Mouse (Mus musculus) MEL (cell line): ENCODE results near the gene Polr1e. TPM values are rescaled to one million over a fixed set of nuclear protein-coding genes. Genes with fewer than 3 reads are reported as not detected.

Experiments used
- DNase-seq: peaks from one replicate; pipeline ENCODE4 v3.0.0; 2011; ENCODE audit warnings: low read depth, low spot score
- H3K27ac ChIP-seq: 2 replicates; pipeline ENCODE4 v1.5.1; 2012; ENCODE audit warnings: low read depth, mild to moderate bottlenecking, control low read depth, low read length, moderate library complexity; ENCODE audit not compliant: control insufficient read depth
- H3K27me3 ChIP-seq, 2 experiments: fragments of 150-350 bp in 1 of 2; sonication (generic) in 1 of 2; 2 replicates each; pipeline ENCODE4 v1.6.1; 2012; ENCODE audit warnings: low read length in 2 of 2, mild to moderate bottlenecking in 2 of 2, improper control_type of control experiment in 1 of 2, moderate library complexity in 1 of 2; ENCODE audit not compliant: insufficient read depth in 2 of 2, control insufficient read depth in 1 of 2
- H3K36me3 ChIP-seq, 2 experiments: 2 replicates each; pipeline ENCODE4 v1.6.1; 2012 to 2014; ENCODE audit warnings: low read length in 2 of 2, improper control_type of control experiment in 1 of 2, inconsistent platforms in 1 of 2, mild to moderate bottlenecking in 1 of 2; ENCODE audit not compliant: insufficient read depth in 2 of 2, control insufficient read depth in 1 of 2
- H3K4me1 ChIP-seq, 2 experiments: fragments of 150-350 bp in 1 of 2; sonication (generic) in 1 of 2; 2 replicates each; pipeline ENCODE4 v1.6.1; 2012; ENCODE audit warnings: low read length in 2 of 2, improper control_type of control experiment in 1 of 2, mild to moderate bottlenecking in 1 of 2; ENCODE audit not compliant: insufficient read depth in 2 of 2, control insufficient read depth in 1 of 2
- H3K4me3 ChIP-seq, 2 experiments: fragments of 150-350 bp in 1 of 2; sonication (generic) in 1 of 2; 2 replicates each; pipeline ENCODE4 v1.5.1; 2012; ENCODE audit warnings: low read depth in 2 of 2, low read length in 2 of 2, mild to moderate bottlenecking in 2 of 2, moderate library complexity in 2 of 2, control low read depth in 1 of 2, improper control_type of control experiment in 1 of 2; ENCODE audit not compliant: control insufficient read depth in 1 of 2, insufficient read depth in 1 of 2
- H3K79me2 ChIP-seq: 2 replicates; pipeline ENCODE4 v1.6.1; 2012; ENCODE audit warnings: mild to moderate bottlenecking, low read length, moderate library complexity; ENCODE audit not compliant: control insufficient read depth, poor library complexity, insufficient read depth
- H3K9ac ChIP-seq: 2 replicates; pipeline ENCODE4 v1.6.1; 2012; ENCODE audit warnings: low read depth, mild to moderate bottlenecking, control low read depth, low read length, moderate library complexity; ENCODE audit not compliant: control insufficient read depth, poor library complexity, severe bottlenecking
- H3K9me3 ChIP-seq: fragments of 150-350 bp; sonication (generic); replicated peaks from 2 replicates; pipeline ENCODE4 v1.6.1; 2012; ENCODE audit warnings: mild to moderate bottlenecking, low read length, improper control_type of control experiment, moderate library complexity; ENCODE audit not compliant: insufficient read depth
- BHLHE40 ChIP-seq: IDR thresholded peaks from 2 replicates; pipeline ENCODE4 v1.6.1; 2012; ENCODE audit warnings: low read depth, mild to moderate bottlenecking, inconsistent platforms, low read length, improper control_type of control experiment, borderline replicate concordance
- CHD1 ChIP-seq: IDR thresholded peaks from 2 replicates; pipeline ENCODE4 v1.6.1; 2012; ENCODE audit warnings: low read depth, mild to moderate bottlenecking, inconsistent platforms, low read length, improper control_type of control experiment
- CHD2 ChIP-seq: IDR thresholded peaks from 2 replicates; pipeline ENCODE4 v1.6.1; 2011; ENCODE audit warnings: low read length, improper control_type of control experiment
- CTCF ChIP-seq, 3 experiments: IDR thresholded peaks in 2 of 3; conservative IDR thresholded peaks in 1 of 3; 2 replicates each; pipeline ENCODE4 v1.5.1; 2011 to 2012; ENCODE audit warnings: low read length in 3 of 3, low read depth in 2 of 3, mild to moderate bottlenecking in 2 of 3, improper control_type of control experiment in 1 of 3, inconsistent platforms in 1 of 3, mixed read lengths in 1 of 3, moderate library complexity in 1 of 3; ENCODE audit not compliant: control insufficient read depth in 1 of 3, insufficient read depth in 1 of 3, poor library complexity in 1 of 3, severe bottlenecking in 1 of 3
- E2F4 ChIP-seq: IDR thresholded peaks from 2 replicates; pipeline ENCODE4 v1.6.1; 2011; ENCODE audit warnings: low read depth, low read length, improper control_type of control experiment, borderline replicate concordance
- ELF1 ChIP-seq: IDR thresholded peaks from 2 replicates; pipeline ENCODE4 v1.6.1; 2014; ENCODE audit warnings: low read depth, mild to moderate bottlenecking, inconsistent platforms, low read length, improper control_type of control experiment, moderate library complexity
- EP300 ChIP-seq, 2 experiments: IDR thresholded peaks; 2 replicates each; pipeline ENCODE4 v1.6.1; 2011; ENCODE audit warnings: improper control_type of control experiment in 2 of 2, low read length in 2 of 2, low read depth in 1 of 2, mild to moderate bottlenecking in 1 of 2
- ETS1 ChIP-seq: IDR thresholded peaks from 2 replicates; pipeline ENCODE4 v1.6.1; 2012; ENCODE audit warnings: low read depth, mild to moderate bottlenecking, inconsistent platforms, low read length, improper control_type of control experiment, moderate library complexity
- GABPA ChIP-seq: IDR thresholded peaks from 2 replicates; pipeline ENCODE4 v1.6.1; 2012; ENCODE audit warnings: low read depth, mild to moderate bottlenecking, inconsistent platforms, low read length, improper control_type of control experiment, moderate library complexity
- HCFC1 ChIP-seq: IDR thresholded peaks from 2 replicates; pipeline ENCODE4 v1.6.1; 2012; ENCODE audit warnings: low read depth, mild to moderate bottlenecking, inconsistent platforms, low read length, improper control_type of control experiment, moderate library complexity
- JUND ChIP-seq: IDR thresholded peaks from 2 replicates; pipeline ENCODE4 v1.6.1; 2011; ENCODE audit warnings: low read depth, mild to moderate bottlenecking, improper control_type of control experiment, low read length
- KAT2A ChIP-seq: conservative IDR thresholded peaks from 2 replicates; pipeline ENCODE4 v1.6.1; 2012; ENCODE audit warnings: low read depth, low read length, improper control_type of control experiment, inconsistent platforms
- MAFK ChIP-seq: IDR thresholded peaks from 2 replicates; pipeline ENCODE4 v1.6.1; 2011; ENCODE audit warnings: low read depth, mild to moderate bottlenecking, low read length, improper control_type of control experiment, borderline replicate concordance
- MAX ChIP-seq: IDR thresholded peaks from 2 replicates; pipeline ENCODE4 v1.6.1; 2011; ENCODE audit warnings: low read length, improper control_type of control experiment
- MAZ ChIP-seq: IDR thresholded peaks from 2 replicates; pipeline ENCODE4 v1.6.1; 2012; ENCODE audit warnings: low read depth, mild to moderate bottlenecking, inconsistent platforms, low read length, improper control_type of control experiment
- MEF2A ChIP-seq: IDR thresholded peaks from 2 replicates; pipeline ENCODE4 v1.6.1; 2014; ENCODE audit warnings: low read depth, mild to moderate bottlenecking, inconsistent platforms, low read length, improper control_type of control experiment; ENCODE audit not compliant: poor library complexity, insufficient replicate concordance, severe bottlenecking; ENCODE audit errors: extremely low read depth
- MXI1 ChIP-seq: IDR thresholded peaks from 2 replicates; pipeline ENCODE4 v1.6.1; 2011; ENCODE audit warnings: mild to moderate bottlenecking, low read depth, low read length, improper control_type of control experiment
- MYB ChIP-seq: IDR thresholded peaks from 2 replicates; pipeline ENCODE4 v1.6.1; 2011; ENCODE audit warnings: mild to moderate bottlenecking, low read depth, low read length, improper control_type of control experiment
- MYC ChIP-seq: IDR thresholded peaks from 2 replicates; pipeline ENCODE4 v1.6.1; 2011; ENCODE audit warnings: low read depth, mild to moderate bottlenecking, low read length, improper control_type of control experiment, moderate library complexity
- NELFE ChIP-seq: IDR thresholded peaks from 2 replicates; pipeline ENCODE4 v1.6.1; 2011; ENCODE audit warnings: low read depth, low read length, improper control_type of control experiment
- NRF1 ChIP-seq: IDR thresholded peaks from 2 replicates; pipeline ENCODE4 v1.6.1; 2014; ENCODE audit warnings: low read depth, mild to moderate bottlenecking, inconsistent platforms, low read length, improper control_type of control experiment, moderate library complexity; ENCODE audit not compliant: poor library complexity, insufficient read depth, severe bottlenecking
- POLR2A ChIP-seq, 2 experiments: IDR thresholded peaks; 2 replicates each; pipeline ENCODE4 v1.6.1; 2011 to 2012; ENCODE audit warnings: low read length in 2 of 2, mild to moderate bottlenecking in 2 of 2, control low read depth in 1 of 2, improper control_type of control experiment in 1 of 2, low read depth in 1 of 2, moderate library complexity in 1 of 2; ENCODE audit not compliant: control insufficient read depth in 1 of 2, insufficient read depth in 1 of 2, poor library complexity in 1 of 2
- POLR2AphosphoS2 ChIP-seq: IDR thresholded peaks from 2 replicates; pipeline ENCODE4 v1.6.1; 2011; ENCODE audit warnings: low read length, improper control_type of control experiment
- POLR2AphosphoS5 ChIP-seq: IDR thresholded peaks from 2 replicates; pipeline ENCODE4 v1.6.1; 2012; ENCODE audit warnings: low read depth, borderline replicate concordance, mild to moderate bottlenecking, inconsistent platforms, low read length, moderate library complexity, mixed read lengths
- RAD21 ChIP-seq: IDR thresholded peaks from 2 replicates; pipeline ENCODE4 v1.6.1; 2011; ENCODE audit warnings: mild to moderate bottlenecking, low read depth, low read length, improper control_type of control experiment
- SIN3A ChIP-seq: IDR thresholded peaks from 2 replicates; pipeline ENCODE4 v1.6.1; 2012; ENCODE audit warnings: low read length, improper control_type of control experiment, inconsistent platforms
- SMC3 ChIP-seq: IDR thresholded peaks from 2 replicates; pipeline ENCODE4 v1.6.1; 2011; ENCODE audit warnings: low read depth, low read length, improper control_type of control experiment
- TAL1 ChIP-seq: IDR thresholded peaks from 2 replicates; pipeline ENCODE4 v1.6.1; 2012; ENCODE audit warnings: mild to moderate bottlenecking, inconsistent platforms, low read length, moderate library complexity, mixed read lengths
- TBP ChIP-seq: IDR thresholded peaks from 2 replicates; pipeline ENCODE4 v1.8.0; 2011; ENCODE audit warnings: low read depth, low read length, improper control_type of control experiment
- TCF12 ChIP-seq: IDR thresholded peaks from 2 replicates; pipeline ENCODE4 v1.6.1; 2014; ENCODE audit warnings: low read depth, mild to moderate bottlenecking, inconsistent platforms, low read length, improper control_type of control experiment, moderate library complexity
- UBTF ChIP-seq: IDR thresholded peaks from 2 replicates; pipeline ENCODE4 v1.6.1; 2012; ENCODE audit warnings: low read depth, mild to moderate bottlenecking, inconsistent platforms, low read length, improper control_type of control experiment, moderate library complexity, borderline replicate concordance; ENCODE audit not compliant: insufficient read depth
- USF1 ChIP-seq: IDR thresholded peaks from 2 replicates; pipeline ENCODE4 v1.6.1; 2014; ENCODE audit warnings: low read depth, mild to moderate bottlenecking, inconsistent platforms, low read length, improper control_type of control experiment, moderate library complexity
- USF2 ChIP-seq, 2 experiments: IDR thresholded peaks; 2 replicates each; pipeline ENCODE4 v1.6.1; 2011 to 2012; ENCODE audit warnings: improper control_type of control experiment in 2 of 2, low read length in 2 of 2, borderline replicate concordance in 1 of 2, inconsistent platforms in 1 of 2, low read depth in 1 of 2, mild to moderate bottlenecking in 1 of 2; ENCODE audit not compliant: insufficient read depth in 1 of 2
- ZC3H11A ChIP-seq: IDR thresholded peaks from 2 replicates; pipeline ENCODE4 v1.6.1; 2012; ENCODE audit warnings: low read depth, mild to moderate bottlenecking, inconsistent platforms, low read length, improper control_type of control experiment
- ZKSCAN1 ChIP-seq: IDR thresholded peaks from 2 replicates; pipeline ENCODE4 v1.6.1; 2012; ENCODE audit warnings: low read depth, mild to moderate bottlenecking, inconsistent platforms, low read length, improper control_type of control experiment, moderate library complexity
- ZMIZ1 ChIP-seq: IDR thresholded peaks from 2 replicates; pipeline ENCODE4 v1.6.1; 2012; ENCODE audit warnings: low read depth, mild to moderate bottlenecking, inconsistent platforms, low read length, improper control_type of control experiment, moderate library complexity
- ZNF384 ChIP-seq: IDR thresholded peaks from 2 replicates; pipeline ENCODE4 v1.6.1; 2012; ENCODE audit warnings: low read depth, mild to moderate bottlenecking, inconsistent platforms, low read length, improper control_type of control experiment
- polyA plus RNA-seq, 2 experiments: library from polyadenylated mRNA; stranded (reverse) in 1 of 2; unstranded in 1 of 2; fragments of >175 nt in 1 of 2; fragments of >200 nt in 1 of 2; gene quantifications; 2 replicates each; pipeline versions ENCODE4 v1.2.1 to v1.2.4; 2012; ENCODE audit warnings: low replicate concordance in 2 of 2, low read depth in 1 of 2; ENCODE audit not compliant: insufficient read length in 2 of 2, insufficient read depth in 1 of 2, missing spikeins in 1 of 2
- total RNA-seq: library from RNA; depleted of rRNA; stranded (reverse); fragments of 300-350 nt; gene quantifications from 2 replicates; pipeline ENCODE4 v1.2.3, GENCODE M21; 2012

Polr1e gene
- total and polyA plus RNA-seq, 3 experiments = 40.8 to 51.5 TPM; not detected in 1

DNA sequence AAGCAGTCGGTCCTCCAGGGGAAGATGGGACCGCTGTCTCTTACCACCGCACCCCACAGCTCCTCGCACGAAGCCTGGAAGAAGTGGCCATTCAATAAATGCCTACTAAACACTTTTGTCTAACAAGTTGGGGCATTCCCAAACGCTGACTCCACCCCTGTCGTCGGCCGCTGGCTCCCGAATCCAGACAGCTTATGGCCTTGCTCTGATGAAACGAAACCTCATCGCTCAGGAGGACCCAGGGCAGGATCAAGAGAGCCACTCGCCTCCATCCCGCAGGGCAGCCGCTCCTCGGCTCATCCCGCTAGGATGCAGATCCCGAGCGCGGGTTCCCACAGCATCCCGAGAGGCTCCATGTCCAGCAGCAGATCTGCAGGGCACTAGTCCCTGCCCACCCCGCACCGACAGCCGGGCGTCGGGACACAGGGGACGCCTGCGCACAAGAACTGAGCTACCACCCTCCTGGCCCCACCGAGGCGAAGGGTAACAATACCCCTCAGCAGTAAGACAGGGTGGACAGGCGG lies 6.7 kb upstream of the Polr1e start:
- peaks cover 4 to 17% of the 10 kb centered on the region in 2 experiments; a peak in 3 of 4 replicates for H3K4me1 ChIP-seq
- H3K36me3 ChIP-seq = peaks cover 0 to 18% of the 10 kb centered on the region in 2 experiments; a peak in 2 of 4 replicates
- H3K79me2 ChIP-seq = peaks cover 16% of the 10 kb centered on the region
- H3K9me3 ChIP-seq = no peaks in the 10 kb centered on the region
- H3K27me3 ChIP-seq = no peaks in the 10 kb centered on the region
- peak overlapping the region; percentile 83 for H3K9ac ChIP-seq
- peak; percentile 81 for DNase-seq
- peak overlapping the region; percentile 76 for H3K27ac ChIP-seq
- H3K4me3 ChIP-seq = peak overlapping the region; percentile 82 to 90
- TF ChIP-seq MEF2A (no peak), RAD21 (no peak), KAT2A (no peak), USF2 (IDR thresholded peaks at IDR 0.05; ENCODE audit: borderline replicate concordance in 1 of 2, insufficient read depth in 1 of 2, low read depth in 1 of 2, low read length in 2 of 2) (no peak), CHD2 (no peak), MXI1 (no peak), MAZ (no peak), EP300 (IDR thresholded peaks at IDR 0.05; ENCODE audit: low read depth in 1 of 2, low read length in 2 of 2) (no peak), SIN3A (no peak), MAX (no peak), POLR2A (IDR thresholded peaks at IDR 0.05; ENCODE audit: control insufficient read depth in 1 of 2, insufficient read depth in 1 of 2, low read depth in 1 of 2, low read length in 2 of 2, poor library complexity in 1 of 2) (peak in 1 of 2 experiments; percentile 37; a peak in 1 of 4 replicates), ZNF384 (no peak), UBTF (0 out of 2 replicates have a peak, but pooled peaks have one; percentile 30), ELF1 (no peak), ZMIZ1 (no peak), TAL1 (no peak), E2F4 (no peak), NRF1 (peak; percentile 58; the same call in 1 of the 2 replicates), MYB (no peak), MAFK (no peak), CTCF (IDR thresholded peaks at IDR 0.05 in 2 of 3, conservative IDR thresholded peaks at IDR 0.05 in 1 of 3; ENCODE audit: control insufficient read depth in 1 of 3, insufficient read depth in 1 of 3, low read depth in 2 of 3, low read length in 3 of 3, poor library complexity in 1 of 3, severe bottlenecking in 1 of 3) (no peak), TCF12 (no peak), SMC3 (no peak), ETS1 (no peak), HCFC1 (no peak), POLR2AphosphoS5 (no peak), JUND (no peak), TBP (0 out of 2 replicates have a peak, but pooled peaks have one; percentile 10), USF1 (no peak), ZC3H11A (0 out of 2 replicates have a peak, but pooled peaks have one; percentile 13), BHLHE40 (no peak), POLR2AphosphoS2 (no peak), GABPA (no peak), CHD1 (no peak), ZKSCAN1 (no peak), NELFE (peak; percentile 62; the same call in 1 of the 2 replicates), MYC (no peak)
